Mouse (Mus musculus) liver, adult 2 months (tissue): ENCODE measurements around the gene Rab11fip4. TPM values are rescaled to one million over a fixed set of nuclear protein-coding genes. Genes with fewer than 3 reads are reported as not detected.
"Not testable (repeated sequence)": the region's sequence is repeated elsewhere in the genome, so short reads cannot be mapped to it uniquely, and the experiment has no call there.

ENCODE experiments used
- DNase-seq: peaks from one replicate; pipeline ENCODE4 v3.0.0-alpha.2; 2011; ENCODE audit warnings: low read depth, low spot score; ENCODE audit errors: extremely low read depth
- H3K27ac ChIP-seq: fragments of 200-500 bp; replicated peaks from 2 replicates; pipeline ENCODE4 v1.5.1; 2012; ENCODE audit warnings: low read depth, mild to moderate bottlenecking, control low read depth, inconsistent platforms, low read length; ENCODE audit not compliant: insufficient read depth
- H3K27me3 ChIP-seq: fragments of 200-500 bp; 2 replicates; pipeline ENCODE4 v1.6.1; 2012; ENCODE audit warnings: mild to moderate bottlenecking, moderate library complexity, low read length, inconsistent platforms; ENCODE audit not compliant: control insufficient read depth, insufficient read depth
- H3K36me3 ChIP-seq: fragments of 200-500 bp; 2 replicates; pipeline ENCODE4 v1.6.1; 2012; ENCODE audit warnings: low read length, inconsistent platforms; ENCODE audit not compliant: control insufficient read depth, insufficient read depth
- H3K4me1 ChIP-seq: fragments of 200-500 bp; 2 replicates; pipeline ENCODE4 v1.6.1; 2011; ENCODE audit warnings: low read length; ENCODE audit not compliant: control insufficient read depth, insufficient read depth
- H3K4me3 ChIP-seq: fragments of 200-500 bp; 2 replicates; pipeline ENCODE4 v1.5.1; 2011; ENCODE audit warnings: low read depth, mild to moderate bottlenecking, control low read depth, low read length, moderate library complexity; ENCODE audit not compliant: insufficient read depth
- H3K79me2 ChIP-seq: fragments of 200-500 bp; 2 replicates; pipeline ENCODE4 v1.6.1; 2012; ENCODE audit warnings: inconsistent platforms, mild to moderate bottlenecking, low read length, moderate library complexity; ENCODE audit not compliant: control insufficient read depth, insufficient read depth
- H3K9ac ChIP-seq: fragments of 200-500 bp; 2 replicates; pipeline ENCODE4 v1.6.1; 2012; ENCODE audit warnings: low read depth, mild to moderate bottlenecking, control low read depth, inconsistent platforms, low read length
- CTCF ChIP-seq: fragments of 200-500 bp; IDR thresholded peaks from 2 replicates; pipeline ENCODE4 v1.5.1; 2011; ENCODE audit warnings: low read depth, low read length, control low read depth
- POLR2A ChIP-seq: fragments of 200-500 bp; IDR thresholded peaks from 2 replicates; pipeline ENCODE4 v1.6.1; 2011; ENCODE audit warnings: low read length, control low read depth; ENCODE audit not compliant: insufficient read depth; ENCODE audit errors: extremely low read depth
- WGBS: fragments of 180-500 bp; shearing (Covaris S2); methylation state at CpG from one replicate; pipeline ENCODE4 v1.1.7; 2018; 5-methylcytosine and 5-hydroxymethylcytosine counted together
- polyA plus RNA-seq: library from polyadenylated mRNA; depleted of rRNA; stranded (reverse); fragments of >200 nt; gene quantifications from 2 replicates; pipeline ENCODE4 v1.2.3, GENCODE M21; 2012
- total RNA-seq: library from RNA; depleted of rRNA; stranded (reverse); fragments of >200 nt; gene quantifications from 2 replicates; pipeline ENCODE4 v1.2.3, GENCODE M21; 2014

The Rab11fip4 gene
- total and polyA plus RNA-seq, 2 experiments, result 3.1 to 8.1 TPM

DNA sequence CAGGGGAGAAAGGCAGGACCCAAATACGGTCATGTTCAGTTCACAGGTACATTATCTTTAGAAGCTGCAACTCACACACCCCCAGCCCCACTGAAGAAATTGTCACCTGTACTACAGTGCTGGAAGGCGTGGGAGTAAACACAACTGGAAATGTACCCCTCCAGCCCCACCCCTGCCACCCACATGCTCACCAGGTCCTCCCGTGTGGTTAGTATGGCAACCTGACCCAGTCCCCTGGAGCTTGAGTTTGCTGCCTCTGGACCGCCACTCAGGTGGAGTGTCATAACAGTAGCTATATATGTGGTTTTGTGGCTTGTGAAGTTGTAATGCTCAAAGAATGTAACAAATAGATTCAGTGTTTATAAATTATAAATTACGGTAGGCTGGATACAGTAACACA is 107.1 kb downstream of the Rab11fip4 start:
- WGBS, result 82% methylated on average over 5 of the region's 5 CpGs
- TF ChIP-seq CTCF (no peak), POLR2A (no peak)
- Histone ChIP-seq H3K27me3 (no peaks in the 10 kb centered on the region), H3K4me3 (no peak overlapping the region), H3K4me1 (peaks cover 5% of the 10 kb centered on the region; the same call in 1 of the 2 replicates), H3K27ac (no peak overlapping the region), H3K9ac (no peak overlapping the region), H3K79me2 (no peaks in the 10 kb centered on the region), H3K36me3 (no peaks in the 10 kb centered on the region)
- DNase-seq, result no peak

GRCm38 (mm10) chr11:79698542-79698941 is 107.5 kb downstream of the Rab11fip4 start:
- H3K79me2 ChIP-seq, H3K36me3 ChIP-seq, H3K4me1 ChIP-seq, H3K27me3 ChIP-seq, H3K27ac ChIP-seq, H3K4me3 ChIP-seq, DNase-seq, H3K9ac ChIP-seq: not testable (repeated sequence)
- WGBS, result 84% methylated on average over 4 of the region's 4 CpGs

- Histone ChIP-seq H3K27me3 (no peaks in the 10 kb centered on the region), H3K4me3 (no peak overlapping the region), H3K27ac (no peak overlapping the region), H3K9ac (no peak overlapping the region), H3K79me2 (no peaks in the 10 kb centered on the region), H3K36me3 (no peaks in the 10 kb centered on the region), H3K4me1 (peaks cover 8% of the 10 kb centered on the region)
- no peak for DNase-seq
- WGBS, result 92% methylated on average over 7 of the region's 7 CpGs
- no peak for TF ChIP-seq CTCF
- TF ChIP-seq POLR2A, result no peak
These were observed 110.5 kb downstream of the Rab11fip4 start for GRCm38 (mm10) chr11:79701466-79701865.

GRCm38 (mm10) chr11:79702092-79702491 is 111.1 kb downstream of the Rab11fip4 start:
- H3K36me3 ChIP-seq, result no peaks in the 10 kb centered on the region
- H3K27me3 ChIP-seq, result no peaks in the 10 kb centered on the region
- DNase-seq, result no peak
- no peak overlapping the region for H3K27ac ChIP-seq
- no peak overlapping the region for H3K4me3 ChIP-seq
- no peak overlapping the region for H3K9ac ChIP-seq
- H3K79me2 ChIP-seq, result no peaks in the 10 kb centered on the region
- TF ChIP-seq POLR2A (no peak), CTCF (no peak)
- peaks cover 8% of the 10 kb centered on the region for H3K4me1 ChIP-seq
- 92% methylated on average over 6 of the region's 6 CpGs for WGBS

GRCm38 (mm10) chr11:79703452-79703851 is 112.4 kb downstream of the Rab11fip4 start:
- TF ChIP-seq POLR2A (no peak), CTCF (peak; percentile 13; the same call in 1 of the 2 replicates)
- Histone ChIP-seq H3K27ac (no peak overlapping the region), H3K9ac (peak overlapping the region; percentile 38; the same call in 1 of the 2 replicates), H3K27me3 (no peaks in the 10 kb centered on the region), H3K4me1 (peaks cover 8% of the 10 kb centered on the region), H3K36me3 (no peaks in the 10 kb centered on the region), H3K79me2 (no peaks in the 10 kb centered on the region), H3K4me3 (peak overlapping the region; percentile 81; the same call in 1 of the 2 replicates)
- WGBS, result 1% methylated on average over 5 of the region's 5 CpGs
- peak; percentile 55 for DNase-seq

DNA sequence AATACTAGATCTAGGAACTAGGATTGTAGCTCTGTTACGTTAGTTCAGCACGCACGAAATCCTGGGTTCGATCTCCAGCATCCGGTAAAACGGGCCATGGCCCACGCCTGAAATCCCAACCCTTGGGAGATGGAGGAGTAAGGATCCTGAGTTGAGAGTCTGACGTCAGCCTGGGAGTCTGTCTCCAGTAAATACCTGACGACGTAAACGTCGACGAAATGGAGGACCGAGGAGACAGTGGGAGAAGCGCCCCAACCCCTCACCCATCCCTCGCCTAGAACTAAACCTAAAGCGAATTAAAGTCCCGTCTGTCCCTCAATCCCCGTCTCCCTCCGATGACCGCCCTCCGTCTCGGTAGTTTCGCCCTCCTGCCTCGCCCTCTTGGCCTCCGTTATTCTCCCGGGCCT is 112.9 kb downstream of the Rab11fip4 start:
- H3K79me2 ChIP-seq, result no peaks in the 10 kb centered on the region

More for the DNA sequence above, 112.9 kb downstream of the Rab11fip4 start:
- under 1% methylated on average over 27 of the region's 27 CpGs for WGBS
- TF ChIP-seq CTCF (no peak), POLR2A (no peak)
- H3K9ac ChIP-seq, result peak overlapping the region; percentile 90
- peak; percentile 47 for DNase-seq
- H3K36me3 ChIP-seq, result no peaks in the 10 kb centered on the region
- H3K4me1 ChIP-seq, result peaks cover 8% of the 10 kb centered on the region
- H3K4me3 ChIP-seq, result peak overlapping the region; percentile 81
- peak overlapping the region; percentile 80 for H3K27ac ChIP-seq
- no peaks in the 10 kb centered on the region for H3K27me3 ChIP-seq
